Mouse (Mus musculus) embryonic facial prominence, embryonic 14.5 days (tissue): ENCODE measurements around the gene Tmtc2. TPM values are rescaled to one million over a fixed set of nuclear protein-coding genes. Genes with fewer than 3 reads are reported as not detected.
A peak's percentile ranks its signal among the peaks of the same experiment; 100 is the strongest.

Experiments used
- ATAC-seq: fragments of 200-750 bp; cut with Nextera tagmentation; 2 replicates; pipeline ENCODE4 v1.8.0; 2017; ENCODE audit warnings: low read depth, moderate number of reproducible peaks, moderate TSS enrichment
- DNase-seq: peaks from one replicate; pipeline ENCODE4 v3.0.0-alpha.2; 2015; ENCODE audit warnings: low spot score
- H3K27ac ChIP-seq: fragments of 300-500 bp; sonication (generic); replicated peaks from 2 replicates; pipeline ENCODE4 v1.5.1; 2014; ENCODE audit warnings: low read depth, mild to moderate bottlenecking, low read length, moderate library complexity
- H3K27me3 ChIP-seq: fragments of 300-500 bp; sonication (generic); replicated peaks from 2 replicates; pipeline ENCODE4 v1.6.1; 2014; ENCODE audit warnings: low read length; ENCODE audit not compliant: control insufficient read depth, insufficient read depth
- H3K36me3 ChIP-seq: fragments of 300-500 bp; sonication (generic); 2 replicates; pipeline ENCODE4 v1.6.1; 2014; ENCODE audit warnings: low read length, mixed read lengths; ENCODE audit not compliant: control insufficient read depth, insufficient read depth
- H3K4me1 ChIP-seq: fragments of 300-500 bp; sonication (generic); 2 replicates; pipeline ENCODE4 v1.6.1; 2014; ENCODE audit warnings: antibody characterized with exemption, low read length; ENCODE audit not compliant: control insufficient read depth, insufficient read depth
- H3K4me2 ChIP-seq: fragments of 300-500 bp; sonication (generic); 2 replicates; pipeline ENCODE4 v1.6.1; 2014; ENCODE audit warnings: low read depth, mild to moderate bottlenecking, low read length, moderate library complexity, mixed read lengths
- H3K4me3 ChIP-seq: fragments of 300-500 bp; sonication (generic); 2 replicates; pipeline ENCODE4 v1.5.1; 2014; ENCODE audit warnings: low read depth, mild to moderate bottlenecking, low read length
- H3K9ac ChIP-seq: fragments of 300-500 bp; sonication (generic); 2 replicates; pipeline ENCODE4 v1.6.1; 2014; ENCODE audit warnings: low read depth, mild to moderate bottlenecking, low read length, moderate library complexity, mixed read lengths
- H3K9me3 ChIP-seq: fragments of 300-500 bp; sonication (generic); 2 replicates; pipeline ENCODE4 v1.6.1; 2016; ENCODE audit warnings: low read length; ENCODE audit not compliant: control insufficient read depth
- WGBS: fragments of 180-500 bp; shearing (Covaris S2); extraction: QIAGEN DNeasy Blood & Tissue Kit; methylation state at CpG from one replicate; pipeline ENCODE4 v1.1.7; 2014; 5-methylcytosine and 5-hydroxymethylcytosine counted together
- polyA plus RNA-seq: library from polyadenylated mRNA; unstranded; fragments of >200 nt; fragmentation: Nextera tagmentation; extraction: Ambion mirVana; gene quantifications from 2 replicates; pipeline ENCODE4 v1.2.1, GENCODE M21; 2014

Gene Tmtc2
- polyA plus RNA-seq, 1 experiment from 2014 or later, result 9.4 TPM

DNA sequence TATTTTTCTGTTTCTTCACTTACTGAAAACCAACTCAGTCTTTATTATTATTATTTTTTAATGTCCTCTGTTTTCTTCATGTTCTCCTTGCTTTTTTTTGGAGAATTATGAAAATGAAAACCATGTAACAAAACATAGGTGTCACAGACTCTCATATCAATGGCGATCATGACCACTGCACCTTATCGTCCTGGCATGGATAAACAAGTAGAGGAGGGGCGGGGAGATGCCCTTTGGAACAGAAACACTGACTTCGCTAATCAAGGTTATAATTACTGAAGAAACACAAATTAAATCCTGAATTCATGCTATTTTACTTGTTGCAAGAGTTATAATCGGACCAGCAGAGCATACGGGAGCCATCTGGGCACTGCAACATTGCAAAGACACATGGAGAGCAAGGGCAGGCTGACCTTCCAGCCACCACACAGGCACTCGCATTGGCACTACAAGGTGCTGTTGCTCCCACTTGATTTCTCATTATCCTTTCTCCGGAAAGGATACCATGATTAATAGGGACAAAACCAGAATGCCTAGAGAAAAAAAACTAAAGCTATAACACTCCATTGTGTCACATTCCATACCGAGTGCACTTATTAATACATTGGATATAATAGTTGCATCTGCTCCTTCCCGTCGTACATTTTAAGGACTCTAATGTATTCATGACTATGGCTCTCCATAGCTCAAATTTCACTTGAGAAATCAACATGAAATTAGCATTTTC lies 172.3 kb downstream of the Tmtc2 start:
- H3K27me3 ChIP-seq, result no peaks in the 10 kb centered on the region
- H3K36me3 ChIP-seq, result no peaks in the 10 kb centered on the region
- H3K4me2 ChIP-seq, result no peak overlapping the region
- WGBS, result 79% methylated on average over 11 of the region's 11 CpGs
- no peak overlapping the region for H3K9ac ChIP-seq
- DNase-seq (no peak), ATAC-seq (no peak)
- no peak overlapping the region for H3K4me3 ChIP-seq
- peaks cover 11% of the 10 kb centered on the region; the same call in 1 of the 2 replicates for H3K4me1 ChIP-seq
- no peaks in the 10 kb centered on the region for H3K9me3 ChIP-seq
- H3K27ac ChIP-seq, result no peak overlapping the region

DNA sequence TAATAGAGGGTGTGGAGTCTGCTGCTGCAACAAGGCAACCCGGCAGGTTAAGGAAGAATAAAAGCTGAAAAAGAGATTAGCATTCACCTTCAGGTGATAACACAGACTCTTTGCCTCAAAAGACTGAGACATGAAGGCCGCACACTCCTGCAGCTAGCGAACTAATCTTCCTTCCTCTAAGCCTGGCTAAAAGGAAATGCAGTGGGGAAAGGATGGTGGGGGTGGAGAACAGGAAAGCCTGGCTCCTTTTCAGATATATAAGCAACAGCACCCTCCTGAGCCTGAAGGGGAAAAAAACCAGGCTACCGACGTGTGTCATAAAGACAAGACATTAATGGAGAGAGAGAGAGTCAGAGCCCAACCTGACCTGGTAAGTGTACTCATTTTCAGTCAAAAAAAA lies 174.9 kb downstream of the Tmtc2 start:
- Histone ChIP-seq H3K36me3 (no peaks in the 10 kb centered on the region), H3K27me3 (no peaks in the 10 kb centered on the region), H3K27ac (no peak overlapping the region), H3K4me2 (no peak overlapping the region), H3K4me3 (no peak overlapping the region), H3K9me3 (no peaks in the 10 kb centered on the region), H3K4me1 (peaks cover 11% of the 10 kb centered on the region; the same call in 1 of the 2 replicates), H3K9ac (no peak overlapping the region)
- WGBS, result 59% methylated on average over 5 of the region's 5 CpGs
- DNase-seq (no peak), ATAC-seq (no peak)

DNA sequence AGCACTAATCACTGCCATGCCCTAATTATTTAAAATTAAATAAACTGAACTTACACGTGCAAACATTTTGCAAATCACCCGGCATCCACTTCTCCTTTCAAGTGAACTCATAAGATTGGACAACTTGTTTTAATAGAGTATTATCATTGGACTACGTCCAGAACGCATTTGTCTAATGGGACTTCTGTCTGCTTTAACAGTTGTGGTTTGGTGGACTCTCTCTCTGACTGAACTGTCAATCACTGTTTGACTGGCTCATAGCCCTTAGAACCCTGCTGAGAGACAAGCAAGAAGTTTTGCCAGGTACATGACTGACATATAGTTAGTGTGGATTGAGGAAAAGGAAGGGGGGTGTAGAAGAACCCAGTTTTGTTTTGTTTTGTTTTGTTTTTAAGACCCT lies 190.2 kb downstream of the Tmtc2 start:
- Histone ChIP-seq H3K36me3 (no peaks in the 10 kb centered on the region), H3K27me3 (no peaks in the 10 kb centered on the region), H3K9me3 (no peaks in the 10 kb centered on the region), H3K4me3 (no peak overlapping the region), H3K4me1 (0 out of 2 replicates have a peak, but pooled peaks cover 4% of the 10 kb centered on the region), H3K4me2 (no peak overlapping the region), H3K27ac (no peak overlapping the region), H3K9ac (no peak overlapping the region)
- WGBS, result 35% methylated on average over 4 of the region's 4 CpGs
- peak; percentile 68 for DNase-seq
- no peak for ATAC-seq

DNA sequence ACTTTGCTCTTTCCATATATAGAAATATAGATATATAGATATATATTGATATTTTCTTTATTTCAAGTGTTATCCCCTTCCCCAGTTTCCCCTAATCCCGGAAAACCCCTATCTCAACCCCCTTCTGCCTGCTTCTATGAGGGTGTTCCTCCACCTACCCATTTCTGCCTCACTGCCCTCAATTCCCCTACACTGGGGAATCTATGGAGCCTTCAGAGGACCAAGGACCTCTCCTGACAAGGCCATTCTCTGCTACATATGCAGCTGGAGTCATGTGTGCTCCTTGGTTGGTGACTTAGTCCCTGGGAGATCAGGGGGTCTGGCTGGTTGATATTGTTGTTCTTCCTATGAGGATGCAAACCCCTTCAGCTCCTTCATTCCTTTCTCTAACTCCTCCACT lies 192.5 kb downstream of the Tmtc2 start:
- H3K27ac ChIP-seq, result no peak overlapping the region
- H3K9ac ChIP-seq, result no peak overlapping the region
- ATAC-seq, result no peak
- no peaks in the 10 kb centered on the region for H3K27me3 ChIP-seq
- no peak overlapping the region for H3K4me2 ChIP-seq
- no peaks in the 10 kb centered on the region for H3K9me3 ChIP-seq
- H3K4me3 ChIP-seq, result no peak overlapping the region
- no peaks in the 10 kb centered on the region for H3K36me3 ChIP-seq
- WGBS, result 94% methylated on average over 1 of the region's 1 CpGs
- H3K4me1 ChIP-seq, result 0 out of 2 replicates have a peak, but pooled peaks cover 4% of the 10 kb centered on the region
- no peak for DNase-seq

DNA sequence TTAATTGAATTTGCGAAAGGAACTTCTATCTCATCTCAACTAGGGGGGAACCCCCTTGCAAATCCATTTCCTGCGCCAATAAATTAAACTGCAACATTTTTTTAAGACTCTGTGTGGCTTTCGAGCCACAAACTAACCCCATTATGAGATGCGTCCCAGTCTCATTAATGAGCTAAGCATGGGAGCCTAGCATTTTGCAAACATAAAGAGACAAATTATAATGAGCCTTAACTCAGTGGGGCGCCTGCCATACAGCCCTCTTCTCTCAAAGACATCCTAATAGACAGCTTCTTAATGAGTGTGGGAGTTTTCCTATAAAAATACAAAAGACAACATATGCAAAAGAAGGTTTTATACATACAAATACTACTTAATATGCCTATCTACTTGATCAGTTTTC lies 193.0 kb downstream of the Tmtc2 start:
- ATAC-seq (peak; percentile 53; the same call in 1 of the 2 replicates), DNase-seq (peak; percentile 60)
- no peak overlapping the region for H3K27ac ChIP-seq
- 0 out of 2 replicates have a peak, but pooled peaks cover 4% of the 10 kb centered on the region for H3K4me1 ChIP-seq
- no peaks in the 10 kb centered on the region for H3K36me3 ChIP-seq
- 80% methylated on average over 5 of the region's 5 CpGs for WGBS
- H3K27me3 ChIP-seq, result no peaks in the 10 kb centered on the region
- H3K4me3 ChIP-seq, result no peak overlapping the region
- no peaks in the 10 kb centered on the region for H3K9me3 ChIP-seq
- H3K4me2 ChIP-seq, result no peak overlapping the region
- no peak overlapping the region for H3K9ac ChIP-seq

DNA sequence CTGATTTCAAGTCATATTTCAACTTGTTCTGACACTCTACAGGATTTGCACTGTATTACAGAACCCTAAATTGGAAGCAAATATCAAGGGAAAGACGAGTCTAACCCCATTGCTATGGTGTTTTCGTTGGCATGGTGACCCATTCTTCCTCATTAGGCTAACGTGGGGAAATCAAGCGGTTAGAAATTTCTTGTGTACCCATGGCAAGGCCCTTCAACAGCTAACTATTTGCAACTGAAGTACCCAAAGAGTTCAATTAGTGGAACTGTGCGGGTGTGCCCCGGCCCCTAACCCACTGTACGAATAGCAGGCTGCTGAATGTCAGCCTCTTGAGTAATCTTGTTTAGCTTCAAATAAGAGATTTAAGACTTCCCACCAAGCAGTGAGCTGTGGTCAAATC lies 193.7 kb downstream of the Tmtc2 start:
- no peak overlapping the region for H3K27ac ChIP-seq
- H3K9ac ChIP-seq, result no peak overlapping the region
- H3K27me3 ChIP-seq, result no peaks in the 10 kb centered on the region
- 65% methylated on average over 7 of the region's 7 CpGs for WGBS
- 0 out of 2 replicates have a peak, but pooled peaks cover 4% of the 10 kb centered on the region for H3K4me1 ChIP-seq
- H3K4me2 ChIP-seq, result no peak overlapping the region
- H3K36me3 ChIP-seq, result no peaks in the 10 kb centered on the region
- H3K4me3 ChIP-seq, result no peak overlapping the region
- ATAC-seq (peak; percentile 77; the same call in 1 of the 2 replicates), DNase-seq (peak; percentile 49)
- no peaks in the 10 kb centered on the region for H3K9me3 ChIP-seq

DNA sequence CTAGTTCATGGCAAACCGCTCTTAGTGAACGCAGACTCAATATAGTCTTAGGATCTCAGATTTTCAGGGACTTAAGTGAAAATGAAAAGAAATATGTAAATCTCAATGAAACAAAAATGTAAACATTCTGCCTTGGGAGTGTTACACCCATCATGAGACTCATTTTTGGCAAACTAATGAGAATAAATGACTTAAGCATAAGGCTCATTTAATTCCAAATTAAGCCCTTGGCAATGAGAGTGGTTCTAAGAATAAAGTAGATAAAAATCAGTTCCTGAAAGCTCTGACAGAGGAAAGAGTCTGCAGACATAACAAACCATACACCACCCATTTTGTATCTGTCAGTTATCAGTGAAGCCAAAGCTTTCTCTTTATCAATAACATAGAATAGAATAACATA lies 196.5 kb downstream of the Tmtc2 start:
- DNase-seq, result peak; percentile 13
- no peak overlapping the region for H3K4me3 ChIP-seq
- H3K4me1 ChIP-seq, result no peaks in the 10 kb centered on the region
- H3K27me3 ChIP-seq, result no peaks in the 10 kb centered on the region
- H3K4me2 ChIP-seq, result no peak overlapping the region
- peaks cover 4% of the 10 kb centered on the region; the same call in 1 of the 2 replicates for H3K36me3 ChIP-seq
- WGBS, result 92% methylated on average over 2 of the region's 2 CpGs
- H3K27ac ChIP-seq, result no peak overlapping the region
- H3K9ac ChIP-seq, result no peak overlapping the region
- H3K9me3 ChIP-seq, result peaks cover 5% of the 10 kb centered on the region
- ATAC-seq, result no peak

DNA sequence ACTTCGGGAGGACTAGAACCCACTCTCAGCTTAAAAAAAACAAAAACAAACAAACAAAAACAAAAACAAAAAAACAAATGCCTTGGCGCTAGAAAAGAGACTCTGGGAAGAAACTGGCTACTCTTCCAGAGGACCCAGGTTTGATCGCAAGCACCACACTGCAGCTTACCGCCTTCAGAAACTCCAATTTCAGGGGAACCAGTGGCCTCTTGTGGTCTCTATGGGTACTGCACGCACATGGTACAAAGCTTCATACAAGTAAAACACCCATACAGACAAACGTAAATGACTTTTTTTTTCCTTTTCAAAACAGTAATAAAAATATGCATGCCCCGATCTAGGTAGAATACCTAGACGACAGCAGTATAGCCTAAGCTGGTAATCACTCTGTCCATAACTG lies 201.0 kb downstream of the Tmtc2 start:
- Histone ChIP-seq H3K4me3 (no peak overlapping the region), H3K36me3 (peaks cover 14% of the 10 kb centered on the region; the same call in 1 of the 2 replicates), H3K27ac (no peak overlapping the region), H3K4me1 (no peaks in the 10 kb centered on the region), H3K9me3 (peaks cover 5% of the 10 kb centered on the region), H3K4me2 (no peak overlapping the region), H3K9ac (no peak overlapping the region), H3K27me3 (no peaks in the 10 kb centered on the region)
- 97% methylated on average over 8 of the region's 8 CpGs for WGBS
- no peak for DNase-seq
- no peak for ATAC-seq

DNA sequence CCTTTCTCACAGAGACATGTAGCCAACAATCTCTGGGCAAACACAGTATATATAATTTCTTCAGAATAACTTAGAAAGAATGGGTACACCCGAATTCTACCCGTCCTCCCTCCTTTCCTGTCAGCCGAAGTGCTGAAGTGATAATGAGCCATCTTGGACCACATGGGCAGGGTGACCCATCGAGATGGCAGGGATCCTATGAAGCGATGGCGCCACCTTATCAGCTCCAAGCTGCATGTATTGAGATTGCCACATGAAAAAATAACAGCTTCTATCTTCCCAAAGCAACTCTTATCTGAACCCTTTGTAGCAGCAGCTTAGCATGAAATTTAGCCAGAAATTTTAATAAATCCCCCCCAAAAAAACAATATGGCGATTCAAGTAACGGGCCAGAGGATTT lies 206.0 kb downstream of the Tmtc2 start:
- Histone ChIP-seq H3K9ac (no peak overlapping the region), H3K27me3 (no peaks in the 10 kb centered on the region), H3K4me3 (no peak overlapping the region), H3K36me3 (peaks cover 13% of the 10 kb centered on the region; the same call in 1 of the 2 replicates), H3K4me2 (no peak overlapping the region), H3K9me3 (peaks cover 2% of the 10 kb centered on the region), H3K4me1 (no peaks in the 10 kb centered on the region), H3K27ac (no peak overlapping the region)
- no peak for ATAC-seq
- DNase-seq, result no peak
- 82% methylated on average over 8 of the region's 8 CpGs for WGBS
